Mouse (Mus musculus): ENCODE measurements around the gene Gm45717.

The Gm45717 gene

GRCm38 (mm10) chr7:140967862-140968591, 12.3 kb upstream of the Gm45717 start:
- no peak for DNase-seq

- DNase-seq, result no peak
These were observed 11.2 kb upstream of the Gm45717 start, which contains the start of gene Ifitm1 for GRCm38 (mm10) chr7:140966921-140967320. TSS of gene Ifitm1 (plus strand) at chr7:140967221.

GRCm38 (mm10) chr7:140962733-140963132, 7.0 kb upstream of the Gm45717 start:
- no peak for DNase-seq

- no peak for DNase-seq
These were observed 5.7 kb upstream of the Gm45717 start for GRCm38 (mm10) chr7:140961416-140961815.

GRCm38 (mm10) chr7:140960026-140960425, 4.3 kb upstream of the Gm45717 start:
- no peak for DNase-seq

- DNase-seq, result peak; percentile 48 to 61
These were observed 3.6 kb upstream of the Gm45717 start for GRCm38 (mm10) chr7:140959181-140959901.

GRCm38 (mm10) chr7:140956556-140956869, 776 bp upstream of the Gm45717 start:
- no peak for DNase-seq

GRCm38 (mm10) chr7:140955342-140955741, 395 bp downstream of the Gm45717 start:
- DNase-seq, result no peak

- DNase-seq, result no peak
These were observed 1.0 kb downstream of the Gm45717 start for GRCm38 (mm10) chr7:140954733-140955071.

- no peak for DNase-seq
These were observed 1.7 kb downstream of the Gm45717 start for GRCm38 (mm10) chr7:140953800-140954732.

GRCm38 (mm10) chr7:140953133-140953532, 2.6 kb downstream of the Gm45717 start:
- DNase-seq, result no peak

GRCm38 (mm10) chr7:140952441-140952840, 3.3 kb downstream of the Gm45717 start:
- DNase-seq, result no peak

GRCm38 (mm10) chr7:140951765-140952164, 4.0 kb downstream of the Gm45717 start:
- DNase-seq, result no peak

- no peak for DNase-seq
These were observed 4.7 kb downstream of the Gm45717 start for GRCm38 (mm10) chr7:140951051-140951450.

GRCm38 (mm10) chr7:140949824-140950530, 5.8 kb downstream of the Gm45717 start, which contains the start of gene Ifitm5:
TSS of gene Ifitm5 (minus strand) at chr7:140950291.
- DNase-seq, result no peak

GRCm38 (mm10) chr7:140949255-140949654, 6.5 kb downstream of the Gm45717 start:
- no peak for DNase-seq

- no peak for DNase-seq
These were observed 7.6 kb downstream of the Gm45717 start for GRCm38 (mm10) chr7:140948161-140948560.

- no peak for DNase-seq
These were observed 8.8 kb downstream of the Gm45717 start for GRCm38 (mm10) chr7:140946980-140947379.

- DNase-seq, result no peak
These were observed 9.4 kb downstream of the Gm45717 start for GRCm38 (mm10) chr7:140946311-140946710.

GRCm38 (mm10) chr7:140945247-140945646, 10.5 kb downstream of the Gm45717 start:
- no peak for DNase-seq

- no peak for DNase-seq
These were observed 11.5 kb downstream of the Gm45717 start for GRCm38 (mm10) chr7:140944236-140944635.

GRCm38 (mm10) chr7:140943356-140943755, 12.4 kb downstream of the Gm45717 start:
- no peak for DNase-seq

- no peak for DNase-seq
These were observed 12.9 kb downstream of the Gm45717 start for GRCm38 (mm10) chr7:140942811-140943210.

All from cerebellum, postnatal 14 days (tissue).